Mouse (Mus musculus) urinary bladder, postnatal 25 days (tissue): ENCODE results near the gene Sema5a.

Source experiments
- DNase-seq: peaks from one replicate; pipeline ENCODE4 v3.0.0; 2022; ENCODE audit warnings: low spot score

Sema5a gene

GRCm38 (mm10) chr15:32647061-32647687, 402.6 kb downstream of the Sema5a start:
- DNase-seq: no peak

GRCm38 (mm10) chr15:32654046-32654445, 409.4 kb downstream of the Sema5a start:
- no peak for DNase-seq

DNA sequence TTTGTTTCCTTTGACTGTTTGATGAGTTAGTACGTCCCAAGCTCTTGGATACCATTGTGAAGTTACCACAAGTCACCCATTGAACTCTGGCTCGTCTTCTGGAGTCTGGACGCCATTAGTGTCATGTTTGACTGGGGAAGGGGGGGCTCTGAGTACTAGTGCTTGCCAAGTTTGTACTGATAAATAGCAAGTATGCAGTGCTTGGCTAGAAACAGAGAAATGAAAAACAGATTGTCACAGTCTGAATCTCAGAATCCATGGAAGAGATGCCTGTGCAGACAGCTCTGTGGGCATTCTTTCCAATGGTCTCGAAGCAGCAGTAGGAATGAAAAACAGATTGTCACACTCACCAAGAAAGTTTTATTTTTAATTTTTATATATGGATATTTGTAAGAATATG, 411.4 kb downstream of the Sema5a start:
- no peak for DNase-seq

DNA sequence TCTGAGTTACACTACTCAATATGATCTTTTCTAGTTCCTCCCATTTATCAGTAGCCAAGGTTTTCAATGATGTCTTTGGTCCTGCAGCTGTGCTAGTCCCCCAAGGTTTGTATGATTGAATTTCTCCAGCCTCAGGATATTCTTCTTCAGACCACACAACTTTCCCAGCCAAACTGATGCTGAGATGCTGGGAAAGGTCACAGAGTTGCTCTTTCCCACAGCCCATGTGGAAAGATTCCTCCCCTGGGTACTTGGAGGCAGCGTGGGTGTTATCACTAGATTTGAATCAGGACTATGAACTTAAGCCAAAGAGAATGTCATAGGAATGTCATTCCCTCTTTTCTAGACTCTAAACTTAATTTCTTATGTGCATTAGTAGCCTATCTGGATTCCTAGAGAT, 431.8 kb downstream of the Sema5a start:
- no peak for DNase-seq

DNA sequence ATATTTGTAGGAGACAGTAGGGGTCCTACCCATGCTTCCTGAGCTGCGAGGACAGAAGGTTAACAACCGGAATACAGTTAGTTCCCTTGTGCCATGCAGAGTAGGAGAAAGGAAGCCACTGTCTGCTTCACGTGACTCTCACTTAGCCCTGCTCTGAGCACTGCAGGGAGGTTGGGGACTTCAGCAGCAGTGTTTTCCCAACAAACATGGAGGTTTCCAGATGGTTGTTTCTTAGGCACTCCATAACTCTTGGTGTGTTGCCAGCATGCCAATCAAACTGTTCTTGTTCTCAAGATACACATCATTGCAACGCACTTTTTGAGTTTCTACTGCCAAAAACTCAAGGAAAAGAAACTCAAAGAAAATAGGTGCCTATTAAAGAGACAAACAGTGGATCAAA, 440.5 kb downstream of the Sema5a start:
- DNase-seq: no peak

DNA sequence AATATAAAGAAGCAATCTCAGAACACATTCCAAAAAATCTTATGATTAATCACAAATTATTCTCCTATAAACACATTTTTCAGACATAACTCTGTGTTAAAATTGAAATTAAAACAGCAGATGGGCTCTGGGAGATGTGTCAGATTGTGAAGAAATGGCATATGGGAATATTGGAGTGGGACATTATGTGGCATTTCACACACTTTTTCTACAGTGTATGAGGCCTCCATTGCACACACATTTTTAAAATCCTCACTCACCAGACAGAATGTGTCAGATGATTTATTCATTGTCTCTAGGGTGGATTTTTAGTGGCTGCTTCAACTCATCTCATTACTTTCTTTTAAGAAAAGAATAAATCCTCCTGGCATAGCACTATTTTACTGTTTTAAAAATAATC, 446.4 kb downstream of the Sema5a start:
- no peak for DNase-seq

DNA sequence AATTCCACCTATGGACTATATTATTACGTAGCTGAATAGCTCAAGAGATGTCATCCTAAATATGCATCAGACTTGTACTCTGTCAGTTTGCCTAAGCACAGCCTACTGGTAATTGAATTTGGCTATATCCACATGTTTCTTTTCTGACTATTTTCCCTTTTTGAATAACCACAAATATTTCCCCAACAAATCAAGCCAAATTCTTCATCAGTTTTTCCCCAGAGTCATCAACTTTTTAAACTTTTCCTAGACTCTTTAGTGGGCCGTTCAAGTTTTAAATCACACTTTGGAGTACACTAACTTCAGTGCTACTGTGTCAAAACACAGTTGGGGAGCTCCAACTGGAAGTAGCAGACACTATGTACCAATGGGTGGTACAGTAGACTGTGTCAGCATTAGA, 448.4 kb downstream of the Sema5a start:
- DNase-seq: no peak

GRCm38 (mm10) chr15:32717298-32717985, 472.8 kb downstream of the Sema5a start:
- no peak for DNase-seq

GRCm38 (mm10) chr15:32718293-32718963, 473.8 kb downstream of the Sema5a start:
- DNase-seq: peak; percentile 35

- no peak for DNase-seq
Observed at GRCm38 (mm10) chr15:32718964-32719311, 474.3 kb downstream of the Sema5a start.

GRCm38 (mm10) chr15:32730839-32731238, 486.2 kb downstream of the Sema5a start:
- peak; percentile 5 for DNase-seq
